In the genomic region with DNA sequence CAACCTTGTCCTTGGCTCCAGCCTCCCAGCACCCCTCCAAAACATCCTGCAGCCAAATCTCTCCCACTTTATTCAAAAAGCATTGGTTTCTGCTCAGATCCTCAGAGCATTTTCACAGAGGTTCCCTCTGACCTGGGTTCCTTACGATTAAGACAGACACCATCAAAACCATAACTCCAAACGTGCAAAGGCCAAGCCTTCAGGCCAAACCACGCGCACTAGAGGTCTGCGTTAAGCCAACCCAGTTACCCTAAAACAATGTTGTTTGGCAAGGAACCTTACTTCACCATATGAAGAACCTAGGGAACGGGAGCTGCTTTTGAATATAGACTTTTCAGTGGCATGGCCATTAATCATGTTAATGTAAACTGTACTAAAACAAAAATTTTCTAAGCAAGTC, we compare ENCODE assay signal across 8 mouse cellular contexts. TPM values are rescaled to one million over a fixed set of nuclear protein-coding genes. Genes with fewer than 3 reads are reported as not detected.
DNase-seq lines count a peak whose midpoint lies in the region; ATAC-seq and TF ChIP-seq lines count a peak whose summit lies in the region.

No protein-coding gene starts in this region.

- no peak for ATAC-seq in forebrain, embryonic 16.5 days
- no peak for ATAC-seq in liver, embryonic 12.5 days

- dilution Hi-C loops in CH12.LX (cut with MboI; ENCODE audit: extremely low pct_ligation_motif_present, extremely low pct_unique_long_range_greater_than_20kb, low sequenced_read_pairs): no loop called here

- intact Hi-C loops in heart, adult 2 months (cut with DNase I): loop anchor here (1.0 to 5.0 kb wide), 3 partner anchors 23 to 74 kb away; no protein-coding TSS in a partner anchor
- intact Hi-C loops in heart, postnatal 25 days (cut with DNase I): loop anchor here (2.0 to 5.0 kb wide), 3 partner anchors 32 to 137 kb away; no protein-coding TSS in a partner anchor

- TF ChIP-seq CTCF in heart, adult 2 months (IDR thresholded peaks at IDR 0.05): no peak
- no peak for TF ChIP-seq CTCF in CH12.LX (conservative IDR thresholded peaks at IDR 0.05 in 1 of 2, IDR thresholded peaks at IDR 0.05 in 1 of 2; ENCODE audit: low read depth in 2 of 2, low read length in 2 of 2)

- no peak overlapping the region for H3K4me3 ChIP-seq in heart, adult 2 months
- H3K4me3 ChIP-seq in CH12.LX (replicated peaks in 1 of 3; ENCODE audit: low read depth in 2 of 3, low read length in 2 of 3, poor library complexity in 1 of 3): peak overlapping the region in 1 of 3 experiments; percentile 33
- H3K4me3 ChIP-seq in forebrain, embryonic 16.5 days (replicated peaks; ENCODE audit: low read length): no peak overlapping the region
- no peak overlapping the region for H3K4me3 ChIP-seq in liver, embryonic 12.5 days

- no peaks in the 10 kb centered on the region for H3K9me3 ChIP-seq in CH12.LX (replicated peaks; ENCODE audit: low read length)
- no peaks in the 10 kb centered on the region for H3K9me3 ChIP-seq in forebrain, embryonic 16.5 days (ENCODE audit: control insufficient read depth, low read length)
- no peaks in the 10 kb centered on the region for H3K9me3 ChIP-seq in liver, embryonic 12.5 days (replicated peaks)

- 54% methylated on average over 6 of the region's 6 CpGs for WGBS in heart, adult 2 months
- 15% methylated on average over 6 of the region's 6 CpGs for WGBS in forebrain, embryonic 16.5 days
- WGBS in liver, embryonic 12.5 days (ENCODE audit: insufficient replicate concordance): 55% methylated on average over 6 of the region's 6 CpGs

- peaks cover 42% of the 10 kb centered on the region for H3K4me1 ChIP-seq in heart, adult 2 months (ENCODE audit: control insufficient read depth, insufficient read depth, low read length)
- H3K4me1 ChIP-seq in CH12.LX (ENCODE audit: control insufficient read depth in 1 of 2, insufficient read depth in 2 of 2): peaks cover 18 to 71% of the 10 kb centered on the region in 2 experiments
- H3K4me1 ChIP-seq in forebrain, embryonic 16.5 days (replicated peaks; ENCODE audit: control insufficient read depth, insufficient read depth, low read length): peaks cover 74% of the 10 kb centered on the region
- H3K4me1 ChIP-seq in liver, embryonic 12.5 days: peaks cover 94% of the 10 kb centered on the region

- H3K9ac ChIP-seq in heart, adult 2 months (ENCODE audit: low read depth, low read length): 0 out of 2 replicates have a peak overlapping the region, but pooled peaks have one; percentile 21
- H3K9ac ChIP-seq in CH12.LX (ENCODE audit: insufficient read depth, low read depth): peak overlapping the region; percentile 74
- 0 out of 2 replicates have a peak overlapping the region, but pooled peaks have one; percentile 5 for H3K9ac ChIP-seq in forebrain, embryonic 16.5 days (replicated peaks; ENCODE audit: low read depth, low read length)
- peak overlapping the region; percentile 52; the same call in 1 of the 2 replicates for H3K9ac ChIP-seq in liver, embryonic 12.5 days

- peak overlapping the region; percentile 96 for H3K4me2 ChIP-seq in CH12.LX (ENCODE audit: insufficient read depth, low read depth, poor library complexity, severe bottlenecking)
- peak overlapping the region; percentile 40 for H3K4me2 ChIP-seq in forebrain, embryonic 16.5 days (ENCODE audit: low read length)
- H3K4me2 ChIP-seq in liver, embryonic 12.5 days: peak overlapping the region; percentile 54

- H3K36me3 ChIP-seq in heart, adult 2 months (ENCODE audit: control insufficient read depth, insufficient read depth, low read length): peaks cover 15% of the 10 kb centered on the region
- peaks cover 6 to 23% of the 10 kb centered on the region in 2 experiments for H3K36me3 ChIP-seq in CH12.LX (replicated peaks in 1 of 2; ENCODE audit: control insufficient read depth in 1 of 2, insufficient read depth in 1 of 2, low read length in 1 of 2)
- no peaks in the 10 kb centered on the region for H3K36me3 ChIP-seq in forebrain, embryonic 16.5 days (ENCODE audit: control insufficient read depth, insufficient read depth)
- no peaks in the 10 kb centered on the region for H3K36me3 ChIP-seq in liver, embryonic 12.5 days

- H3K27ac ChIP-seq in heart, adult 2 months: peak overlapping the region; percentile 97
- peak overlapping the region; percentile 38; the same call in 1 of the 2 replicates for H3K27ac ChIP-seq in CH12.LX (ENCODE audit: insufficient read depth, low read depth)
- peak overlapping the region; percentile 71 for H3K27ac ChIP-seq in forebrain, embryonic 16.5 days (ENCODE audit: low read length)
- H3K27ac ChIP-seq in liver, embryonic 12.5 days: peak overlapping the region; percentile 80

- no peak for TF ChIP-seq POLR2A in heart, adult 2 months (IDR thresholded peaks at IDR 0.05; ENCODE audit: insufficient read depth, low read depth, low read length)
- no peak for TF ChIP-seq POLR2A in CH12.LX (IDR thresholded peaks at IDR 0.05; ENCODE audit: low read depth, low read length)

- H3K79me2 ChIP-seq in heart, adult 2 months (replicated peaks; ENCODE audit: control insufficient read depth, insufficient read depth, low read length): peaks cover 5% of the 10 kb centered on the region; the same call in 1 of the 2 replicates
- H3K79me2 ChIP-seq in CH12.LX (replicated peaks; ENCODE audit: control insufficient read depth, extremely low read depth, insufficient read depth, poor library complexity, severe bottlenecking): peaks cover 75% of the 10 kb centered on the region

- no peak for TF ChIP-seq RAD21 in CH12.LX (IDR thresholded peaks at IDR 0.05; ENCODE audit: low read depth, low read length)

- no peaks in the 10 kb centered on the region for H3K27me3 ChIP-seq in heart, adult 2 months (ENCODE audit: control insufficient read depth, insufficient read depth, low read length)
- H3K27me3 ChIP-seq in CH12.LX (replicated peaks): no peaks in the 10 kb centered on the region
- H3K27me3 ChIP-seq in forebrain, embryonic 16.5 days (replicated peaks; ENCODE audit: control insufficient read depth, insufficient read depth, low read length): no peaks in the 10 kb centered on the region
- H3K27me3 ChIP-seq in liver, embryonic 12.5 days (replicated peaks): peaks cover 10% of the 10 kb centered on the region

- peak in 1 of 2 experiments; percentile 22 for DNase-seq in heart, adult 2 months
- no peak for DNase-seq in heart, postnatal 25 days (ENCODE audit: low spot score)
- DNase-seq in CH12.LX (ENCODE audit: extremely low read depth) (no peak), MN1 (ENCODE audit: low spot score) (no peak)
- DNase-seq in left cerebral cortex, adult 18-20 months (ENCODE audit: low spot score in 2 of 2): no peak
- DNase-seq in layer of hippocampus, adult 9-11 months: no peak

- in situ Hi-C loops in CH12.LX (cut with MboI; ENCODE audit: low pct_ligation_motif_present, low pct_unique_long_range_greater_than_20kb, low sequenced_read_pairs): loop anchor here (5.0 kb wide), 2 partner anchors 42 to 137 kb away; no protein-coding TSS in a partner anchor

- no peak for TF ChIP-seq EP300 in heart, adult 2 months (IDR thresholded peaks at IDR 0.05; ENCODE audit: insufficient read depth, low read depth, low read length)
- TF ChIP-seq EP300 in CH12.LX (IDR thresholded peaks at IDR 0.05; ENCODE audit: low read length): no peak

TF ChIP-seq in CH12.LX, 34 proteins besides CTCF, POLR2A, EP300 and RAD21:
- no peak for TF ChIP-seq GABPA (IDR thresholded peaks at IDR 0.05; ENCODE audit: insufficient replicate concordance, low read depth, low read length)
- TF ChIP-seq SIN3A (IDR thresholded peaks at IDR 0.05; ENCODE audit: low read length): 0 out of 2 replicates have a peak, but pooled peaks have one; percentile 39
- TF ChIP-seq MAX (IDR thresholded peaks at IDR 0.05; ENCODE audit: low read length): 0 out of 2 replicates have a peak, but pooled peaks have one; percentile 27
TF ChIP-seq in CH12.LX: peak in this region for 2.

RNA-seq across cellular contexts. Expression of a gene that starts 4.0 kb away (rescaled TPM):
- total RNA-seq in heart, adult 2 months (2021): 10 to 100 TPM; 22.0 to 26.9 TPM
- polyA plus RNA-seq in heart, adult 2 months (2012; rRNA removed): 22.5 and 25.7 TPM in 2 replicates
- total RNA-seq in heart, postnatal 25 days (2021): 10 to 100 TPM; 25.8 to 26.8 TPM
- total RNA-seq in CH12.LX (2012; rRNA removed): 21.8 and 22.1 TPM in 2 replicates
- total RNA-seq in CH12.LX (2014; rRNA removed): 14.4 and 15.6 TPM in 2 replicates
- 25.0 and 30.9 TPM in 2 replicates for polyA plus RNA-seq in CH12.LX (2012; ENCODE audit: insufficient read length, low read depth)
- polyA plus RNA-seq in forebrain, embryonic 16.5 days (2015; fragmentation: Nextera tagmentation; extraction: Ambion mirVana): 27.3 and 29.2 TPM in 2 replicates
- 27.2 and 28.8 TPM in 2 replicates for polyA plus RNA-seq in liver, embryonic 12.5 days (2016; fragmentation: Nextera tagmentation; extraction: Ambion mirVana)
- 10 to 100 TPM; 71.7 to 73.5 TPM for total RNA-seq in left cerebral cortex, adult 18-20 months (2021)

RNA-seq across cellular contexts. Expression of a gene that starts 42.8 kb away (rescaled TPM):
- total RNA-seq in heart, adult 2 months (2021): 1 to 10 TPM; 7.7 TPM
- polyA plus RNA-seq in heart, adult 2 months (2012; rRNA removed): 5.2 and 6.0 TPM in 2 replicates
- 1 to 10 TPM; 9.6 to 9.8 TPM for total RNA-seq in heart, postnatal 25 days (2021)
- 31.4 and 34.3 TPM in 2 replicates for total RNA-seq in CH12.LX (2012; rRNA removed)
- 87.2 and 94.8 TPM in 2 replicates for total RNA-seq in CH12.LX (2014; rRNA removed)
- 35.9 and 39.8 TPM in 2 replicates for polyA plus RNA-seq in CH12.LX (2012; ENCODE audit: insufficient read length, low read depth)
- 97.0 and 101 TPM in 2 replicates for polyA plus RNA-seq in forebrain, embryonic 16.5 days (2015; fragmentation: Nextera tagmentation; extraction: Ambion mirVana)
- 29.6 and 31.4 TPM in 2 replicates for polyA plus RNA-seq in liver, embryonic 12.5 days (2016; fragmentation: Nextera tagmentation; extraction: Ambion mirVana)
- 10 to 100 TPM; 33.4 to 35.0 TPM for total RNA-seq in left cerebral cortex, adult 18-20 months (2021)

RNA-seq across cellular contexts. Expression of a gene that starts 49.3 kb away (rescaled TPM):
- total RNA-seq in heart, adult 2 months (2021): 10 to 100 TPM; 20.3 to 21.3 TPM
- polyA plus RNA-seq in heart, adult 2 months (2012; rRNA removed): 9.8 and 15.9 TPM in 2 replicates
- total RNA-seq in heart, postnatal 25 days (2021): 10 to 100 TPM; 21.0 to 21.4 TPM
- total RNA-seq in CH12.LX (2012; rRNA removed): 20.5 and 21.3 TPM in 2 replicates
- 26.7 and 28.4 TPM in 2 replicates for total RNA-seq in CH12.LX (2014; rRNA removed)
- 20.1 and 20.3 TPM in 2 replicates for polyA plus RNA-seq in CH12.LX (2012; ENCODE audit: insufficient read length, low read depth)
- 38.1 and 43.5 TPM in 2 replicates for polyA plus RNA-seq in forebrain, embryonic 16.5 days (2015; fragmentation: Nextera tagmentation; extraction: Ambion mirVana)
- polyA plus RNA-seq in liver, embryonic 12.5 days (2016; fragmentation: Nextera tagmentation; extraction: Ambion mirVana): 17.7 and 18.1 TPM in 2 replicates
- 10 to 100 TPM; 29.9 to 30.1 TPM for total RNA-seq in left cerebral cortex, adult 18-20 months (2021)

Comparison
In these comparisons a context has a peak if more than half of its experiments do, and no peak if none do; other contexts are left out.
1. H3K27ac ChIP-seq: peak in every context shown above with its lines; median percentile 97 in heart, adult 2 months; 80 in liver, embryonic 12.5 days; 71 in forebrain, embryonic 16.5 days; 38 in CH12.LX.
2. H3K9ac ChIP-seq: peak in every context shown above with its lines; median percentile 74 in CH12.LX; 52 in liver, embryonic 12.5 days; 21 in heart, adult 2 months; 5 in forebrain, embryonic 16.5 days.
3. H3K4me2 ChIP-seq: peak in every context shown above with its lines; median percentile 96 in CH12.LX; 54 in liver, embryonic 12.5 days; 40 in forebrain, embryonic 16.5 days.